Mouse (Mus musculus) megakaryocyte, embryonic 14.5 days (primary cell): ENCODE results near the gene Arhgap24. TPM values are rescaled to one million over a fixed set of nuclear protein-coding genes. Genes with fewer than 3 reads are reported as not detected.

ENCODE experiments used
- H3K27me3 ChIP-seq: replicated peaks from 2 replicates; pipeline ENCODE3; 2012; ENCODE audit warnings: inconsistent platforms
- H3K36me3 ChIP-seq: replicated peaks from 2 replicates; pipeline ENCODE3; 2012; ENCODE audit warnings: low read length, inconsistent platforms, mixed read lengths
- H3K4me1 ChIP-seq: 2 replicates; pipeline ENCODE4 v1.6.1; 2012; ENCODE audit warnings: inconsistent platforms
- H3K4me3 ChIP-seq: replicated peaks from 2 replicates; pipeline ENCODE3; 2012; ENCODE audit warnings: moderate library complexity, mild to moderate bottlenecking, inconsistent platforms
- H3K9me3 ChIP-seq: 2 replicates; pipeline ENCODE4 v1.6.1; 2012; ENCODE audit warnings: inconsistent platforms
- FLI1 ChIP-seq: IDR thresholded peaks from 2 replicates; pipeline ENCODE4 v1.6.1; 2012; ENCODE audit warnings: low read length, inconsistent platforms, mixed read lengths
- GATA1 ChIP-seq: IDR thresholded peaks from 3 replicates; pipeline ENCODE4 v1.6.1; 2012; ENCODE audit warnings: mixed read lengths, low read length, inconsistent platforms, borderline replicate concordance
- polyA plus RNA-seq: library from polyadenylated mRNA; stranded (reverse); fragments of >175 nt; gene quantifications from 2 replicates; pipeline ENCODE4 v1.2.3, GENCODE M21; 2012; ENCODE audit warnings: low replicate concordance; ENCODE audit not compliant: insufficient read depth

The Arhgap24 gene
- polyA plus RNA-seq, 1 experiment = 1.4 TPM

DNA sequence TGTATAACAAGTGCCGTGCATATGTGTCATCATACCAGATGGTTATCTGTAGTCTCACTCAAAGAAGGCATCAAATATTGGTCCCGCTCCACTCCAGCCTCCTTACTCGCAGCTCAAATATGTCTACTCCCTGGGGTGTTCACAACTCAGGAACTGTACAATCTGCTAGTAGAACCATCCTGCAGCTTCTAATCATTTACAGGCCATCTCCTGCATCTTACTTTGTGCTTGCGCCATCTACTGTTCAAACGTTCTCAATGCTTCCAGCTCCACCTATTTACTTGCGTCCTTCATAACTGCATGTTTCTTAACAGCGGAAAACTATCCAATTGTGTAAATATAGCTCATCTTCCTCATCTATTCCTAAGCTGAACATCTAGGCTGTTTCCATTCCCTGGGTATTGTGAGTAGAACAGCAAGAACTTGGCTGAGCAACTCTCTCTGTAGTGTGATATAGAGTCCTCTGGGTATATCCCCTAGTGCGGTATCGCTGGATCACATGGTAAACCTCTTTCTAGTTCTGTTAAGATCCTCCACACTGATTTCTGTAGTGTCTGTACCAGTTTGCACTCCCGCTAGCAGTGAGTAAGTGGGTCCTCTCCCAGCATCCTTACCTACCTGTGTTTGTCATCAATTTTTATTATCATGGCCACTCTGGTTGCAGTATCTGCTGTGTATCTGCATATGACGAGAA is 393.6 kb downstream of the Arhgap24 start:
- Histone ChIP-seq H3K4me3 (no peak overlapping the region), H3K9me3 (no peaks in the 10 kb centered on the region), H3K4me1 (no peaks in the 10 kb centered on the region), H3K27me3 (no peaks in the 10 kb centered on the region), H3K36me3 (no peaks in the 10 kb centered on the region)
- no peak; the same call in 2 of the 3 replicates for TF ChIP-seq GATA1
- no peak for TF ChIP-seq FLI1

DNA sequence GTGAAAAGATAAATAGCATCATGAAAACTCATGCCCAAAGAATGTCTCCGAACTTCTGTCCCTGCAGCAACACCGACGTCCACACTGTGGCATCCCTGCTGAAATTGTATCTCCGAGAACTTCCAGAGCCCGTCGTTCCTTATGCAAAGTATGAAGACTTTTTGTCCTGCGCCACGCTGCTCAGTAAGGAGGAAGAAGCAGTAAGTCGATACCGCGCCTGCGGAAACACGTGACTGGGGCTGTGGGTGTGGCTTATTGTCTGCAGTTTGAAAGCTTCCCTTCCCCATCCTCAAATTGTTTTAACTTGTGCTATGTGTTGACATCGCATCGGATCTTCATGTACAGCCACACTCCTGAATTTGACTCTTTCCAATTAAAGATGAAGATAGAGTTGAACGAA is 394.4 kb downstream of the Arhgap24 start:
- TF ChIP-seq FLI1 (no peak), GATA1 (no peak)
- Histone ChIP-seq H3K27me3 (no peaks in the 10 kb centered on the region), H3K4me3 (no peak overlapping the region), H3K4me1 (no peaks in the 10 kb centered on the region), H3K36me3 (no peaks in the 10 kb centered on the region), H3K9me3 (no peaks in the 10 kb centered on the region)

DNA sequence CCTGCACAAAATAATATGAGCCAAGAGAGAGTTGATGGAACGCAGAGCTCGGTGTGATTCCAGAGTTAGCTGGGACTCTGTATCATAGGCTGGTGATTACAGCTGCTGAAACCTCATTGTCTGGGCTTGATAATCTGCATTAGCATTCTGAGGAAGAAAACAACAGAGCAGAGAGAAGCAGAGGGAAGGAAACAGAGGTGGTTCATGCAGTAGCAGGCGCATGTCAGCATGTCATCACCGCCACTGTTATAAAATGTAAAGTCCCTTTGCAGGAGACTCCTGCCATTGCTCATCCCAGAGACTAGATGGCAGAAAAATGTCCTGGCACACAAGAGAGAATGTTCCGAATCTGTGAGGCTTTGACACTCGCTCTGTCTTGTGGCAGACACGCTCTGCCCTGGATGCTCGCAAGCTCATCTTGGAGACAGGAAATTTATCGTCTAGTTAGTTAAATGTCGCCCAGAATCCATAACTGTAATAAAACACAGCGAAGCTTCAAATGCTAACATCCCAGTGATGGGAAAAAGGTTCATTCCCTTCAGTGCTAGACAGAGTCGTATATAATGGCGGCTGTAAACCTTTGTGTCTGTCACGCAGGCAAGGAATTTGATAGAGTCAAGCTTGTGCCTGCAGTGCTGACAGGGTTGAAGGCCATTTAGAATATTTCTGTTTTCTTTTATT is 407.4 kb downstream of the Arhgap24 start:
- Histone ChIP-seq H3K9me3 (peaks cover 16% of the 10 kb centered on the region), H3K36me3 (no peaks in the 10 kb centered on the region), H3K4me1 (no peaks in the 10 kb centered on the region), H3K4me3 (no peak overlapping the region), H3K27me3 (no peaks in the 10 kb centered on the region)
- no peak for TF ChIP-seq FLI1
- TF ChIP-seq GATA1 = no peak

DNA sequence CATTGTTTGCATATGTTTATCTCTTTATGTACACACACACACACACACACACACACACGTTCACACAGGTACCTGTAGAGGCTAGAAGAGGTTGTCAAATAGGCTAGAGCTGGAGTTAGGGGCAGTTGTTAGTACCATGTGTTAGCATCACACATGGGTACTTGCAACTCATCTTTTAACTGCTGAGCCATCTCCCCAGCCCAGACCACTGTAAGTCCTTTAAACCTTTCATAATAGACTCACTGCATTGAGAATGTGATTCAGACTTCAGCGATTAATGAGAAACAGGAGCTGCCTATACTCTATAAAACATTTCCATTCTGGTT is 407.9 kb downstream of the Arhgap24 start:
- Histone ChIP-seq H3K27me3 (no peaks in the 10 kb centered on the region), H3K36me3 (no peaks in the 10 kb centered on the region), H3K9me3 (peaks cover 16% of the 10 kb centered on the region), H3K4me1 (no peaks in the 10 kb centered on the region), H3K4me3 (no peak overlapping the region)
- no peak for TF ChIP-seq GATA1
- TF ChIP-seq FLI1 = no peak

DNA sequence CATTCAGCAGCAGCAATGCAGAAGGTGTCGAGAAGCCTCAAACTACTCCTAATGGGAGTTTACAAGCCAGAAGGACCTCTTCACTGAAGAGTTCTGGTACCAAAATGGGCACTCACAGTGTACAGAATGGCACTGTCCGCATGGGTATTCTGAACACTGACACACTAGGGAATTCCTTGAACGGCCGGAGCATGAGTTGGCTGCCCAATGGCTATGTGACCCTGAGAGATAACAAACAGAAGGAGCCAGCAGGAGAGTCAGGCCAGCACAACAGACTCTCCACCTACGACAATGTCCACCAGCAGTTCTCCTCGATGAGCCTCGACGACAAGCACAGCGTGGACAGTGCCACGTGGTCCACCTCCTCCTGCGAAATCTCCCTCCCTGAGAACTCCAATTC is 411.0 kb downstream of the Arhgap24 start:
- peaks cover 29% of the 10 kb centered on the region for H3K9me3 ChIP-seq

DNA sequence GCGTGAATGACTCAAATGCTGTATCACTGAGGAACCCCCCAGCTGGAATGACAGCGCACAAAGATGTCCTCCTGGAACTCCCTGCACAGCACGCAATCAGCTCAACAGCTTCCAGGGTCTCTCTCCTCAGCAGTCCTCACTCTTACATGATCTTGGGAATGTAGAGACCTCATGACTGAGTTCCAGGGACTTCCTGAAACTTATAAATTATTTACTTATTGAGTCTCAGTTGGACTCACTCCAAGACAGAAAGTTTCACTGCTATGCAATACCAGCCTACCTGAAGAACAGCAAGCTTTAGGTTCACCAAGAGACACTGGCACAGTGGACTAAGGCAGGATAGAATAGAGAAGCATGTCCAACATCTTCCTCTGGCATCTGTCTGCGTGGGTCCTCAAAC is 417.1 kb downstream of the Arhgap24 start:
- H3K4me3 ChIP-seq = no peak overlapping the region
- no peaks in the 10 kb centered on the region for H3K36me3 ChIP-seq
- H3K9me3 ChIP-seq = peaks cover 37% of the 10 kb centered on the region
- TF ChIP-seq GATA1 (no peak), FLI1 (no peak)
- no peaks in the 10 kb centered on the region for H3K27me3 ChIP-seq
- no peaks in the 10 kb centered on the region for H3K4me1 ChIP-seq

More for the DNA sequence above, 411.0 kb downstream of the Arhgap24 start:
- H3K4me1 ChIP-seq = no peaks in the 10 kb centered on the region
- TF ChIP-seq FLI1 (no peak), GATA1 (no peak)
- no peak overlapping the region for H3K4me3 ChIP-seq
- H3K36me3 ChIP-seq = no peaks in the 10 kb centered on the region
- no peaks in the 10 kb centered on the region for H3K27me3 ChIP-seq

DNA sequence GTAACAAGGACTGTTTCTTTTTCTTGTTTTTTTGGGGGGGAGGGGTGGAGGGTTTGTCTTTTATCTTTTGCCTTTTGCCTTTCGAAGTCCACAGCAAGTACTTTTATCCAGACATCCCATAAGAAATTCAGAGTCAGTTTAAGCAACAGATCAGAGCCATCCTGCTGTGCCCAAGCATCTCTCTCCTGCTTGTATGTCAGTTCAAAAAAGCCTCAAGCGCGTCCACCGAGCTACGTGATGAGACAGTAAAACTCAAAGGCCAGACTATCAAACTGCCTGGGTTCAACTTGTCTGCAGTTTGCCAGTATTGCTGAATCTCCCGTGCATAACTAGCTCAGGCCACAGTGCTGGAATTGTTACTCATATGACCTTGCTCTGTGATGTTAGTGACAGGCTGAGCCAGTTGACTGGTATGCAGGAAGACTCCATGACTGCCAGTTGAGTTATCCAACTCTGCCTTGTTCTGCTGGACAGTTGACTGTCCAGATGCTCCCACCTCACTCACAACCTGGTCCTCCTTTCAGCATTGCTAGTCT is 418.6 kb downstream of the Arhgap24 start:
- TF ChIP-seq FLI1 = no peak
- no peak for TF ChIP-seq GATA1
- Histone ChIP-seq H3K36me3 (no peaks in the 10 kb centered on the region), H3K4me3 (no peak overlapping the region), H3K4me1 (no peaks in the 10 kb centered on the region), H3K27me3 (no peaks in the 10 kb centered on the region), H3K9me3 (peaks cover 42% of the 10 kb centered on the region)

DNA sequence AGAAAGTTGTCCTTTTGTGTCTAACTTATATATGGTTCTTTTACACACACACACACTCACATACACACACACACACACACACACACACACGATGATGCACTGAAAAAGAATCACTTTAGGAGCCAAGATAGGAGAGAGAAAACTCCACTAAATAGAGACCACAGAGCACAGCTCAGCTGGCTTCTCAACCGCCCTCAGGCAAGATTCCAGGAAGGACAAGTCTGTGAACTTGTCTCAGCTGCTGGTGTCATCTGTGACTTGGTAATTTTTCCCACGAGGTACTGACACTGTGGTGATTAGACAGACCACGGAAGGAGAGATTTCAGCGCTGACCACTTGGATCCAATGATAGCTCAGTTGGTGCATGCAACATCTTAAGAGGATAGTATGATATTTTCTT is 420.0 kb downstream of the Arhgap24 start:
- TF ChIP-seq GATA1 = no peak
- TF ChIP-seq FLI1 = no peak
- Histone ChIP-seq H3K36me3 (no peaks in the 10 kb centered on the region), H3K4me3 (no peak overlapping the region), H3K9me3 (peaks cover 47% of the 10 kb centered on the region), H3K27me3 (no peaks in the 10 kb centered on the region), H3K4me1 (no peaks in the 10 kb centered on the region)

DNA sequence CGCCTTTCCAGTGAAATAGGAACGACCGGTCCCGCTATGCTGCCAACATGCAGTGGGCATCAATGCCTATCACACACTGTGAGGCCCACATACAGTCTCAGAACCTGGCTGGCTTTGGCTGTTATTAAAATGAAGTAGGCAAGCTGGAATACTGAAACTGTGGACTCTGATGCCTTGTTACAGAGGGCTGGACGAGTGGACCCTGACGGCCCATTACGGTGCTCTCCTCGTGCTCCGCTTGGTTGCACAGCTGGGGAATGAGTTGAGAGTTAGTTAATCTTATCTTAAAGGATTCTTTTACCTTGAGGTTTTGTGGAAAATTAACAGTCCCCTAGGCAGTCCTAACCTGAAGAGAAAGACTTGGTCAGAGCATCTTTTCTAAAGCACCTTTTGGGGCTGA is 422.3 kb downstream of the Arhgap24 start:
- H3K27me3 ChIP-seq = no peaks in the 10 kb centered on the region
- H3K4me3 ChIP-seq = no peak overlapping the region
- H3K9me3 ChIP-seq = peaks cover 44% of the 10 kb centered on the region
- TF ChIP-seq GATA1 (no peak), FLI1 (no peak)
- H3K4me1 ChIP-seq = no peaks in the 10 kb centered on the region
- no peaks in the 10 kb centered on the region for H3K36me3 ChIP-seq

DNA sequence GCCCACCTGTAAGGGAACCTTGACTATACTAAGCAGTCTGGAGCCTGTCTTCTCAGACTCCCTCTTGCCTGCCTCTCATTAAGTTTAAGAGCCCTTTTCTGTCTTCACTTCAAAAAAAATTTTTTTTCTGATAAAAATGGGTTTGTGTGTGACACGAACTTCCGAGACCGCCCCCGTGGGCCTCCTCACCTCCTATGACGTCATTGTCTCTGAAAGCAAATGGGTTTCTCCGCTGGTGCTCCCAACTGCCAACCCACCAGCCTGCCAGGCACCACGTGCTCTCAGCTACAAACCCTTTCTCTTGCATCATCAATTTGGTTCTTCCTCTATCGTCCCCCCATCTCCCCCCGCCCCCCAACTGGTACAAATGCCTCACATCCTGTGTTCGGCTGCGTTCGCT is 422.9 kb downstream of the Arhgap24 start:
- no peaks in the 10 kb centered on the region for H3K27me3 ChIP-seq
- H3K4me3 ChIP-seq = no peak overlapping the region
- no peaks in the 10 kb centered on the region for H3K4me1 ChIP-seq
- H3K9me3 ChIP-seq = peaks cover 39% of the 10 kb centered on the region
- no peaks in the 10 kb centered on the region for H3K36me3 ChIP-seq
- TF ChIP-seq GATA1 = no peak
- no peak for TF ChIP-seq FLI1
